Mouse (Mus musculus): Measurements from ENCODE around the gene Hpse. TPM values are rescaled to one million over a fixed set of nuclear protein-coding genes. Genes with fewer than 3 reads are reported as not detected.

The Hpse gene
- total RNA-seq, 1 experiment, result 1.2 TPM

DNA sequence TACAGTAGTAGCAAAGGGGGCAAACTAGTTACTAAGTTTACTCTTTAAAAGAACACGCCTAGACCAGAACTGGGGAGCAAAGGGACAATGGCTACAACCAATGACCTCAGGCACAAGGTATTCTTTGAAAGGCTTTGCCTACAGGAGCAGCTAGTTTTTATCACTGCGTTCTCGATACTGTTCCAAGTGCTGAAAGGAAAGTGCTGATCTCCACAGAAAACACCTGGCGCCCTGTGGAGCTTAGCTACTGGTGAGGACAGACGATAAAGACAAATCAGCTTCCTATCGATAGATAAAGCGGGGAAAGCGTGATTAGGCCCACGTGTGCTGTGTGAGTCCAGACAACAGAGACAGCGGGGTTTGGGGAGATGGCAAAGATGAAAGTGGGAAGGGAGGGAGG is 71.5 kb downstream of the Hpse start:
- no peak for DNase-seq (ENCODE audit: low read depth, low spot score)
- Histone ChIP-seq H3K27ac (ENCODE audit: insufficient read depth, low read depth, low read length, poor library complexity, severe bottlenecking) (no peak overlapping the region), H3K9me3 (ENCODE audit: control insufficient read depth, insufficient read depth, low read depth, low read length) (no peaks in the 10 kb centered on the region), H3K9ac (ENCODE audit: insufficient read depth, low read depth, low read length, poor library complexity, severe bottlenecking) (no peak overlapping the region), H3K4me1 (ENCODE audit: control insufficient read depth in 2 of 2, insufficient read depth in 2 of 2, low read length in 2 of 2, poor library complexity in 1 of 2) (peaks cover 0 to 5% of the 10 kb centered on the region in 2 experiments; a peak in 3 of 4 replicates), H3K4me3 (ENCODE audit: insufficient read depth in 1 of 2, low read depth in 1 of 2, low read length in 2 of 2, poor library complexity in 1 of 2, severe bottlenecking in 1 of 2) (no peak overlapping the region), H3K36me3 (ENCODE audit: control insufficient read depth, insufficient read depth, low read length, poor library complexity, severe bottlenecking) (no peaks in the 10 kb centered on the region)
- in situ Hi-C loops (cut with MboI; ENCODE audit: low sequenced_read_pairs in 2 of 2, unreplicated experiment in 2 of 2), result no loop called here
- TF ChIP-seq CHD2 (IDR thresholded peaks at IDR 0.05; ENCODE audit: low read depth, low read length), result no peak
- TF ChIP-seq HCFC1 (IDR thresholded peaks at IDR 0.05; ENCODE audit: borderline replicate concordance, insufficient read depth, low read length), result no peak
- no peak for TF ChIP-seq ZNF384 (IDR thresholded peaks at IDR 0.05; ENCODE audit: low read depth, low read length)
- peak; percentile 83 for TF ChIP-seq MAFK (IDR thresholded peaks at IDR 0.05; ENCODE audit: insufficient read depth, low read depth, low read length)
- TF ChIP-seq ZC3H11A (IDR thresholded peaks at IDR 0.05; ENCODE audit: borderline replicate concordance, low read depth, low read length), result no peak

DNA sequence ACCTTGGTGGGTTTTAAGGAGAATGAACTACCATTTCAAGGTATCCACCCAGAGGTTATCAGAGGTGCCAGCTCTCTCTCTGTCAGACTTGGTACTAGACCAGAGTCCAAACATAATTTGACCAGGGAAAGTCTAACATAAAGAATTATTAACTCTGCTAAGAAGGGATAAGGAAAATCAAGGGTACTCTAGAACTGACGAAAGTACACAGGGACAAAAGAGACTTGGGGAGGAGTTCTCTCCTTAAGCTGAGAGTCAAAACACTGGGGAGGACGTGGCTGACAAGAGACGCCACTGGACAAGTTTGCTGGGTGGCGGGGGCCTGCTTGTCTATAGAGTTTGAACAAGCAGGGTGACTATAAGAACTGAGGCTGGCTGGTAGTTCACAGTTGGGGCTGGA is 73.0 kb downstream of the Hpse start:
- Histone ChIP-seq H3K27ac (ENCODE audit: insufficient read depth, low read depth, low read length, poor library complexity, severe bottlenecking) (no peak overlapping the region), H3K9me3 (ENCODE audit: control insufficient read depth, insufficient read depth, low read depth, low read length) (no peaks in the 10 kb centered on the region), H3K36me3 (ENCODE audit: control insufficient read depth, insufficient read depth, low read length, poor library complexity, severe bottlenecking) (no peaks in the 10 kb centered on the region), H3K9ac (ENCODE audit: insufficient read depth, low read depth, low read length, poor library complexity, severe bottlenecking) (no peak overlapping the region), H3K4me3 (ENCODE audit: insufficient read depth in 1 of 2, low read depth in 1 of 2, low read length in 2 of 2, poor library complexity in 1 of 2, severe bottlenecking in 1 of 2) (no peak overlapping the region), H3K4me1 (ENCODE audit: control insufficient read depth in 2 of 2, insufficient read depth in 2 of 2, low read length in 2 of 2, poor library complexity in 1 of 2) (peaks cover 0 to 5% of the 10 kb centered on the region in 2 experiments; a peak in 3 of 4 replicates)
- DNase-seq (ENCODE audit: low read depth, low spot score), result no peak
- in situ Hi-C loops (cut with MboI; ENCODE audit: low sequenced_read_pairs in 2 of 2, unreplicated experiment in 2 of 2), result no loop called here
- TF ChIP-seq CHD2 (IDR thresholded peaks at IDR 0.05; ENCODE audit: low read depth, low read length) (no peak), ZC3H11A (IDR thresholded peaks at IDR 0.05; ENCODE audit: borderline replicate concordance, low read depth, low read length) (no peak), MAFK (IDR thresholded peaks at IDR 0.05; ENCODE audit: insufficient read depth, low read depth, low read length) (no peak), ZNF384 (IDR thresholded peaks at IDR 0.05; ENCODE audit: low read depth, low read length) (no peak), HCFC1 (IDR thresholded peaks at IDR 0.05; ENCODE audit: borderline replicate concordance, insufficient read depth, low read length) (no peak)

DNA sequence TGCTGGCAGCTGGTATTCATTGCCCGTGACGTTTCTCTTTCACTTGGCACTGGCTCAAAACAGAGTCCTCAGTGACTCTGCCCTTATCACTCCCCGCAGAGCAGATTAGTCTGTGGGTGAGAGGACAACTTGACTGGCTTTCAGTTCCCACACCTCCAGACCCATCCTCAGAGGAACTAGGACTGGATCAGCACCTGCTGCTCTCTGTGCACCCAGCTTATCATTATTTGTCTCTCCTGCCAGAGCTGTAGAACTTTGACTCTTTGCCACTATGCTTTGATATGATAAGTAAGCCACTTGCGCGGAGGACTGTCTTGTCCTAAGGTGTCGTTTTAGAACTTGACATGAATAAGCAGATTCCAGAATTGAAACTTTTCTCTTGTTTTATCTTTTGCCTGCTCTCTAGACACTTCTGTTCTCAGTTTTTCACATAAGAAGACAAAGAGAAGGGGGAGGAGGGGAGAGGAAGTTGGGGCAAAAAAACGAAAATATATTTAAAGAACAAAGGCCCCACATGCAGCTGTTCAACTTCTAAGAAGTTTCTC is 75.5 kb downstream of the Hpse start:
- DNase-seq (ENCODE audit: low read depth, low spot score), result no peak
- in situ Hi-C loops (cut with MboI; ENCODE audit: low sequenced_read_pairs in 2 of 2, unreplicated experiment in 2 of 2), result no loop called here
- H3K9me3 ChIP-seq (ENCODE audit: control insufficient read depth, insufficient read depth, low read depth, low read length), result no peaks in the 10 kb centered on the region
- H3K36me3 ChIP-seq (ENCODE audit: control insufficient read depth, insufficient read depth, low read length, poor library complexity, severe bottlenecking), result no peaks in the 10 kb centered on the region
- no peak overlapping the region for H3K4me3 ChIP-seq (ENCODE audit: insufficient read depth in 1 of 2, low read depth in 1 of 2, low read length in 2 of 2, poor library complexity in 1 of 2, severe bottlenecking in 1 of 2)
- TF ChIP-seq ZNF384 (IDR thresholded peaks at IDR 0.05; ENCODE audit: low read depth, low read length) (no peak), HCFC1 (IDR thresholded peaks at IDR 0.05; ENCODE audit: borderline replicate concordance, insufficient read depth, low read length) (no peak), ZC3H11A (IDR thresholded peaks at IDR 0.05; ENCODE audit: borderline replicate concordance, low read depth, low read length) (no peak), MAFK (IDR thresholded peaks at IDR 0.05; ENCODE audit: insufficient read depth, low read depth, low read length) (no peak), CHD2 (IDR thresholded peaks at IDR 0.05; ENCODE audit: low read depth, low read length) (no peak)
- no peak overlapping the region for H3K27ac ChIP-seq (ENCODE audit: insufficient read depth, low read depth, low read length, poor library complexity, severe bottlenecking)
- peaks cover 0 to 5% of the 10 kb centered on the region in 2 experiments; a peak in 3 of 4 replicates for H3K4me1 ChIP-seq (ENCODE audit: control insufficient read depth in 2 of 2, insufficient read depth in 2 of 2, low read length in 2 of 2, poor library complexity in 1 of 2)
- no peak overlapping the region for H3K9ac ChIP-seq (ENCODE audit: insufficient read depth, low read depth, low read length, poor library complexity, severe bottlenecking)

GRCm38 (mm10) chr5:100643253-100643990 is 76.1 kb downstream of the Hpse start:
- H3K4me1 ChIP-seq (ENCODE audit: control insufficient read depth in 2 of 2, insufficient read depth in 2 of 2, low read length in 2 of 2, poor library complexity in 1 of 2), result peaks cover 0 to 3% of the 10 kb centered on the region in 2 experiments; a peak in 3 of 4 replicates
- no peak overlapping the region for H3K4me3 ChIP-seq (ENCODE audit: insufficient read depth in 1 of 2, low read depth in 1 of 2, low read length in 2 of 2, poor library complexity in 1 of 2, severe bottlenecking in 1 of 2)
- no peak for DNase-seq (ENCODE audit: low read depth, low spot score)
- TF ChIP-seq CHD2 (IDR thresholded peaks at IDR 0.05; ENCODE audit: low read depth, low read length) (no peak), ZC3H11A (IDR thresholded peaks at IDR 0.05; ENCODE audit: borderline replicate concordance, low read depth, low read length) (no peak)
- in situ Hi-C loops (cut with MboI; ENCODE audit: low sequenced_read_pairs in 2 of 2, unreplicated experiment in 2 of 2), result no loop called here
- H3K9ac ChIP-seq (ENCODE audit: insufficient read depth, low read depth, low read length, poor library complexity, severe bottlenecking), result no peak overlapping the region
- H3K9me3 ChIP-seq (ENCODE audit: control insufficient read depth, insufficient read depth, low read depth, low read length), result no peaks in the 10 kb centered on the region
- no peaks in the 10 kb centered on the region for H3K36me3 ChIP-seq (ENCODE audit: control insufficient read depth, insufficient read depth, low read length, poor library complexity, severe bottlenecking)
- no peak overlapping the region for H3K27ac ChIP-seq (ENCODE audit: insufficient read depth, low read depth, low read length, poor library complexity, severe bottlenecking)
